Mouse (Mus musculus) limb, embryonic 14.5 days (tissue): ENCODE results near the gene Pccb. TPM values are rescaled to one million over a fixed set of nuclear protein-coding genes. Genes with fewer than 3 reads are reported as not detected.

Source experiments
- ATAC-seq: fragments of 200-750 bp; cut with Nextera tagmentation; 2 replicates; pipeline ENCODE4 v1.8.0; 2017; ENCODE audit warnings: low read depth, moderate number of reproducible peaks, moderate TSS enrichment; ENCODE audit not compliant: low FRiP score
- DNase-seq: peaks from one replicate; pipeline ENCODE4 v3.0.0-alpha.2; 2015; ENCODE audit warnings: low spot score
- H3K27ac ChIP-seq: fragments of 300-500 bp; sonication (generic); replicated peaks from 2 replicates; pipeline ENCODE4 v1.5.1; 2014; ENCODE audit warnings: low read depth, mild to moderate bottlenecking, low read length, moderate library complexity, mixed read lengths
- H3K27me3 ChIP-seq: fragments of 300-500 bp; sonication (generic); 2 replicates; pipeline ENCODE4 v1.6.1; 2014; ENCODE audit warnings: low read length, mixed read lengths; ENCODE audit not compliant: control insufficient read depth, insufficient read depth
- H3K36me3 ChIP-seq: fragments of 300-500 bp; sonication (generic); 2 replicates; pipeline ENCODE4 v1.6.1; 2014; ENCODE audit warnings: mild to moderate bottlenecking, low read length, moderate library complexity, mixed read lengths; ENCODE audit not compliant: control insufficient read depth, insufficient read depth
- H3K4me1 ChIP-seq: fragments of 300-500 bp; sonication (generic); 2 replicates; pipeline ENCODE4 v1.6.1; 2014; ENCODE audit warnings: antibody characterized with exemption, low read length, mixed read lengths; ENCODE audit not compliant: control insufficient read depth, insufficient read depth
- H3K4me2 ChIP-seq: fragments of 300-500 bp; sonication (generic); replicated peaks from 2 replicates; pipeline ENCODE4 v1.6.1; 2014; ENCODE audit warnings: low read depth, mild to moderate bottlenecking, low read length, moderate library complexity; ENCODE audit not compliant: severe bottlenecking
- H3K4me3 ChIP-seq: fragments of 300-500 bp; sonication (generic); replicated peaks from 2 replicates; pipeline ENCODE4 v1.5.1; 2014; ENCODE audit warnings: low read length
- H3K9ac ChIP-seq: fragments of 300-500 bp; sonication (generic); 2 replicates; pipeline ENCODE4 v1.6.1; 2014; ENCODE audit warnings: mild to moderate bottlenecking, low read depth, low read length, moderate library complexity; ENCODE audit not compliant: severe bottlenecking
- H3K9me3 ChIP-seq: fragments of 300-500 bp; sonication (generic); 2 replicates; pipeline ENCODE4 v1.6.1; 2016; ENCODE audit warnings: low read length; ENCODE audit not compliant: control insufficient read depth
- POLR2A ChIP-seq: fragments of 200-500 bp; IDR thresholded peaks from 2 replicates; pipeline ENCODE4 v1.8.0; 2012; ENCODE audit warnings: inconsistent platforms, mild to moderate bottlenecking, moderate library complexity, borderline replicate concordance; ENCODE audit not compliant: insufficient read depth, insufficient read length; ENCODE audit errors: extremely low read depth
- WGBS: fragments of 180-500 bp; shearing (Covaris S2); extraction: QIAGEN DNeasy Blood & Tissue Kit; methylation state at CpG from one replicate; pipeline ENCODE4 v1.1.7; 2014; 5-methylcytosine and 5-hydroxymethylcytosine counted together
- polyA plus RNA-seq, 2 experiments: library from polyadenylated mRNA; depleted of rRNA in 1 of 2; stranded (reverse) in 1 of 2; unstranded in 1 of 2; fragments of >200 nt; fragmentation: Nextera tagmentation in 1 of 2; extraction: Ambion mirVana in 1 of 2; gene quantifications; 2 replicates each; pipeline versions ENCODE4 v1.2.1 to v1.2.3; 2012 to 2014

Gene Pccb
- polyA plus RNA-seq, 2 experiments = 30.0 to 73.7 TPM

GRCm38 (mm10) chr9:100984381-100985310, 50.1 kb downstream of the Pccb start:
- ATAC-seq (no peak), DNase-seq (no peak)
- Histone ChIP-seq H3K9me3 (peaks cover 6% of the 10 kb centered on the region), H3K4me3 (no peak overlapping the region), H3K27ac (no peak overlapping the region), H3K4me2 (no peak overlapping the region), H3K9ac (no peak overlapping the region), H3K27me3 (no peaks in the 10 kb centered on the region), H3K4me1 (no peaks in the 10 kb centered on the region), H3K36me3 (peaks cover 52% of the 10 kb centered on the region)
- TF ChIP-seq POLR2A = no peak
- WGBS = 95% methylated on average over 25 of the region's 25 CpGs

DNA sequence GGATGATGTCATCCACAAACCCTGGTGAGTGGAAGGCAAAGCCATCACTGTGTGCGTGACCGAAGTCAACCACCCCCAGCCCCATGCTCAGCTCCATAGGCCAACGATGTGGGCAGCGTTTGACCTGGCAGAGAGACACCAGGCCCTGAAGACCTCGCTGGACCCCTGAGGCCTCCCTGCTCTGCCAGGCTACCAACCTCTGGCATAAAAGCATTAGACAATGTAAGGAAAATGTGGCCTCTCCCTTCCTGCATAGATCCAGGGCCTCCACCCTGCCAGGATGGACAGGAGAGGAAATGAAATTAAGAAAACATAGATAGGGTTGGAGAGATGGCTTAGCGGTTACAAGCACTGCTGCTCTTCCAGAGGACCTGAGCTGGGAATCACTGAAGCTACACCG, 51.9 kb downstream of the Pccb start:
- DNase-seq (no peak), ATAC-seq (no peak)
- Histone ChIP-seq H3K4me2 (no peak overlapping the region), H3K4me3 (no peak overlapping the region), H3K9ac (no peak overlapping the region), H3K27ac (no peak overlapping the region), H3K36me3 (peaks cover 46% of the 10 kb centered on the region), H3K4me1 (peaks cover 5% of the 10 kb centered on the region), H3K9me3 (no peaks in the 10 kb centered on the region), H3K27me3 (no peaks in the 10 kb centered on the region)
- 88% methylated on average over 7 of the region's 7 CpGs for WGBS
- no peak for TF ChIP-seq POLR2A

DNA sequence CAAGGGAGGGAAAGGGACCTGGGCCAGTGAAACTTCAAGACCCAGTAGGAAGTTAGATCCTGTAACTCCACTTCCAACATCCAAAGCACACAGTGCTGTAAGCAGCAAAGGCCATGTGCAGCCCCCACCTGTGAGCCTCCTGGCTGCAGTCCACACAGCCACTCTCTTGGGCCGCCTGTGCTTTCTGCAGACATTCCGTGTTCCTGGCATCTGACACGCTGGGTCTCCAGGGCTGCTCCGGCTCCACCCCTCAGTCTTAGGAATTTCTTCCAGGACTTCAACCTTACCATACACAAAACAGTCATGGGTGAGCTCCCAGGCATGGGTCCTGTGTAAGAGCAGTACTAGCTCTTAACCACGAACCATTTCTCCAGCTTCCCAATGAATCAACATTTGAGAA, 55.4 kb downstream of the Pccb start:
- no peaks in the 10 kb centered on the region for H3K9me3 ChIP-seq
- peak; percentile 55 for DNase-seq
- H3K27ac ChIP-seq = peak overlapping the region; percentile 0; the same call in 1 of the 2 replicates
- peaks cover 5% of the 10 kb centered on the region for H3K4me1 ChIP-seq
- no peak overlapping the region for H3K4me2 ChIP-seq
- WGBS = 37% methylated on average over 5 of the region's 5 CpGs
- H3K9ac ChIP-seq = no peak overlapping the region
- H3K4me3 ChIP-seq = no peak overlapping the region
- peaks cover 19% of the 10 kb centered on the region for H3K36me3 ChIP-seq
- ATAC-seq = peak; percentile 83
- no peaks in the 10 kb centered on the region for H3K27me3 ChIP-seq
- TF ChIP-seq POLR2A = no peak

DNA sequence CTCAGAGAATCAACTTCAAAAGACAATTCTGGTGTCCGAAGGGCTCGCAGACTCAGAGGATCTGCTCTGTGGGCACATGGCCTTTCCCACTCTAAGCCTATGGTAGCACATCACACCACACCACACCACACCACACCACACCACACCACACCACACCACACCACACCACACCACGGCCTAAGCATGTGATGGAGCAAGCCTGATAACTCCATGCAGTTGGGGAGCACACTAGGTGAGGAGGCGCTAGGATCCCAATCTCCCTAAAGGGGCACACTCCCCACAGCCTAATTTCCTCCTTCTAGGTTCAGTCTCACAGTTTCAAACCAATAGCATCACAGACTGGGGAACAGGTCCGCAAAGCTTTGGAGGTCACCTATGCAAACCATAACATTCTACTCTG, 56.0 kb downstream of the Pccb start:
- no peak for ATAC-seq
- Histone ChIP-seq H3K4me2 (no peak overlapping the region), H3K4me3 (no peak overlapping the region), H3K9ac (no peak overlapping the region), H3K27me3 (no peaks in the 10 kb centered on the region), H3K27ac (0 out of 2 replicates have a peak overlapping the region, but pooled peaks have one; percentile 0), H3K36me3 (peaks cover 14% of the 10 kb centered on the region), H3K9me3 (no peaks in the 10 kb centered on the region), H3K4me1 (peaks cover 5% of the 10 kb centered on the region)
- DNase-seq = no peak
- WGBS = 91% methylated on average over 5 of the region's 5 CpGs
- TF ChIP-seq POLR2A = no peak

GRCm38 (mm10) chr9:100969461-100969860, 65.2 kb downstream of the Pccb start:
- Histone ChIP-seq H3K36me3 (no peaks in the 10 kb centered on the region), H3K27ac (no peak overlapping the region), H3K9me3 (no peaks in the 10 kb centered on the region), H3K27me3 (no peaks in the 10 kb centered on the region), H3K4me1 (no peaks in the 10 kb centered on the region), H3K4me2 (no peak overlapping the region), H3K4me3 (no peak overlapping the region), H3K9ac (no peak overlapping the region)
- no peak for ATAC-seq
- no peak for DNase-seq
- WGBS = 80% methylated on average over 2 of the region's 2 CpGs
- TF ChIP-seq POLR2A = no peak
